Mouse (Mus musculus) MEL (cell line): ENCODE measurements around the gene Snx4. TPM values are rescaled to one million over a fixed set of nuclear protein-coding genes. Genes with fewer than 3 reads are reported as not detected.

Experiments
- DNase-seq: peaks from one replicate; pipeline ENCODE4 v3.0.0; 2011; ENCODE audit warnings: low read depth, low spot score
- H3K27ac ChIP-seq: 2 replicates; pipeline ENCODE4 v1.5.1; 2012; ENCODE audit warnings: low read depth, mild to moderate bottlenecking, control low read depth, low read length, moderate library complexity; ENCODE audit not compliant: control insufficient read depth
- H3K27me3 ChIP-seq, 2 experiments: fragments of 150-350 bp in 1 of 2; sonication (generic) in 1 of 2; 2 replicates each; pipeline ENCODE4 v1.6.1; 2012; ENCODE audit warnings: low read length in 2 of 2, mild to moderate bottlenecking in 2 of 2, improper control_type of control experiment in 1 of 2, moderate library complexity in 1 of 2; ENCODE audit not compliant: insufficient read depth in 2 of 2, control insufficient read depth in 1 of 2
- H3K36me3 ChIP-seq, 2 experiments: 2 replicates each; pipeline ENCODE4 v1.6.1; 2012 to 2014; ENCODE audit warnings: low read length in 2 of 2, improper control_type of control experiment in 1 of 2, inconsistent platforms in 1 of 2, mild to moderate bottlenecking in 1 of 2; ENCODE audit not compliant: insufficient read depth in 2 of 2, control insufficient read depth in 1 of 2
- H3K4me1 ChIP-seq, 2 experiments: fragments of 150-350 bp in 1 of 2; sonication (generic) in 1 of 2; 2 replicates each; pipeline ENCODE4 v1.6.1; 2012; ENCODE audit warnings: low read length in 2 of 2, improper control_type of control experiment in 1 of 2, mild to moderate bottlenecking in 1 of 2; ENCODE audit not compliant: insufficient read depth in 2 of 2, control insufficient read depth in 1 of 2
- H3K4me3 ChIP-seq, 2 experiments: fragments of 150-350 bp in 1 of 2; sonication (generic) in 1 of 2; 2 replicates each; pipeline ENCODE4 v1.5.1; 2012; ENCODE audit warnings: low read depth in 2 of 2, low read length in 2 of 2, mild to moderate bottlenecking in 2 of 2, moderate library complexity in 2 of 2, control low read depth in 1 of 2, improper control_type of control experiment in 1 of 2; ENCODE audit not compliant: control insufficient read depth in 1 of 2, insufficient read depth in 1 of 2
- H3K79me2 ChIP-seq: 2 replicates; pipeline ENCODE4 v1.6.1; 2012; ENCODE audit warnings: mild to moderate bottlenecking, low read length, moderate library complexity; ENCODE audit not compliant: control insufficient read depth, poor library complexity, insufficient read depth
- H3K9ac ChIP-seq: 2 replicates; pipeline ENCODE4 v1.6.1; 2012; ENCODE audit warnings: low read depth, mild to moderate bottlenecking, control low read depth, low read length, moderate library complexity; ENCODE audit not compliant: control insufficient read depth, poor library complexity, severe bottlenecking
- H3K9me3 ChIP-seq: fragments of 150-350 bp; sonication (generic); replicated peaks from 2 replicates; pipeline ENCODE4 v1.6.1; 2012; ENCODE audit warnings: mild to moderate bottlenecking, low read length, improper control_type of control experiment, moderate library complexity; ENCODE audit not compliant: insufficient read depth
- ELF1 ChIP-seq: IDR thresholded peaks from 2 replicates; pipeline ENCODE4 v1.6.1; 2014; ENCODE audit warnings: low read depth, mild to moderate bottlenecking, inconsistent platforms, low read length, improper control_type of control experiment, moderate library complexity
- EP300 ChIP-seq, 2 experiments: IDR thresholded peaks; 2 replicates each; pipeline ENCODE4 v1.6.1; 2011; ENCODE audit warnings: improper control_type of control experiment in 2 of 2, low read length in 2 of 2, low read depth in 1 of 2, mild to moderate bottlenecking in 1 of 2
- ETS1 ChIP-seq: IDR thresholded peaks from 2 replicates; pipeline ENCODE4 v1.6.1; 2012; ENCODE audit warnings: low read depth, mild to moderate bottlenecking, inconsistent platforms, low read length, improper control_type of control experiment, moderate library complexity
- GABPA ChIP-seq: IDR thresholded peaks from 2 replicates; pipeline ENCODE4 v1.6.1; 2012; ENCODE audit warnings: low read depth, mild to moderate bottlenecking, inconsistent platforms, low read length, improper control_type of control experiment, moderate library complexity
- GATA1 ChIP-seq: IDR thresholded peaks from 2 replicates; pipeline ENCODE4 v1.6.1; 2011; ENCODE audit warnings: low read depth, low read length, improper control_type of control experiment
- HCFC1 ChIP-seq: IDR thresholded peaks from 2 replicates; pipeline ENCODE4 v1.6.1; 2012; ENCODE audit warnings: low read depth, mild to moderate bottlenecking, inconsistent platforms, low read length, improper control_type of control experiment, moderate library complexity
- JUND ChIP-seq: IDR thresholded peaks from 2 replicates; pipeline ENCODE4 v1.6.1; 2011; ENCODE audit warnings: low read depth, mild to moderate bottlenecking, improper control_type of control experiment, low read length
- KAT2A ChIP-seq: conservative IDR thresholded peaks from 2 replicates; pipeline ENCODE4 v1.6.1; 2012; ENCODE audit warnings: low read depth, low read length, improper control_type of control experiment, inconsistent platforms
- MAFK ChIP-seq: IDR thresholded peaks from 2 replicates; pipeline ENCODE4 v1.6.1; 2011; ENCODE audit warnings: low read depth, mild to moderate bottlenecking, low read length, improper control_type of control experiment, borderline replicate concordance
- MAX ChIP-seq: IDR thresholded peaks from 2 replicates; pipeline ENCODE4 v1.6.1; 2011; ENCODE audit warnings: low read length, improper control_type of control experiment
- MXI1 ChIP-seq: IDR thresholded peaks from 2 replicates; pipeline ENCODE4 v1.6.1; 2011; ENCODE audit warnings: mild to moderate bottlenecking, low read depth, low read length, improper control_type of control experiment
- MYB ChIP-seq: IDR thresholded peaks from 2 replicates; pipeline ENCODE4 v1.6.1; 2011; ENCODE audit warnings: mild to moderate bottlenecking, low read depth, low read length, improper control_type of control experiment
- MYC ChIP-seq: IDR thresholded peaks from 2 replicates; pipeline ENCODE4 v1.6.1; 2011; ENCODE audit warnings: low read depth, mild to moderate bottlenecking, low read length, improper control_type of control experiment, moderate library complexity
- NELFE ChIP-seq: IDR thresholded peaks from 2 replicates; pipeline ENCODE4 v1.6.1; 2011; ENCODE audit warnings: low read depth, low read length, improper control_type of control experiment
- NRF1 ChIP-seq: IDR thresholded peaks from 2 replicates; pipeline ENCODE4 v1.6.1; 2014; ENCODE audit warnings: low read depth, mild to moderate bottlenecking, inconsistent platforms, low read length, improper control_type of control experiment, moderate library complexity; ENCODE audit not compliant: poor library complexity, insufficient read depth, severe bottlenecking
- POLR2A ChIP-seq, 2 experiments: IDR thresholded peaks; 2 replicates each; pipeline ENCODE4 v1.6.1; 2011 to 2012; ENCODE audit warnings: low read length in 2 of 2, mild to moderate bottlenecking in 2 of 2, control low read depth in 1 of 2, improper control_type of control experiment in 1 of 2, low read depth in 1 of 2, moderate library complexity in 1 of 2; ENCODE audit not compliant: control insufficient read depth in 1 of 2, insufficient read depth in 1 of 2, poor library complexity in 1 of 2
- RAD21 ChIP-seq: IDR thresholded peaks from 2 replicates; pipeline ENCODE4 v1.6.1; 2011; ENCODE audit warnings: mild to moderate bottlenecking, low read depth, low read length, improper control_type of control experiment
- RCOR1 ChIP-seq: IDR thresholded peaks from 2 replicates; pipeline ENCODE4 v1.6.1; 2012; ENCODE audit warnings: low read depth, mild to moderate bottlenecking, inconsistent platforms, low read length, improper control_type of control experiment
- SIN3A ChIP-seq: IDR thresholded peaks from 2 replicates; pipeline ENCODE4 v1.6.1; 2012; ENCODE audit warnings: low read length, improper control_type of control experiment, inconsistent platforms
- TAL1 ChIP-seq: IDR thresholded peaks from 2 replicates; pipeline ENCODE4 v1.6.1; 2012; ENCODE audit warnings: mild to moderate bottlenecking, inconsistent platforms, low read length, moderate library complexity, mixed read lengths
- UBTF ChIP-seq: IDR thresholded peaks from 2 replicates; pipeline ENCODE4 v1.6.1; 2012; ENCODE audit warnings: low read depth, mild to moderate bottlenecking, inconsistent platforms, low read length, improper control_type of control experiment, moderate library complexity, borderline replicate concordance; ENCODE audit not compliant: insufficient read depth
- ZNF384 ChIP-seq: IDR thresholded peaks from 2 replicates; pipeline ENCODE4 v1.6.1; 2012; ENCODE audit warnings: low read depth, mild to moderate bottlenecking, inconsistent platforms, low read length, improper control_type of control experiment
- polyA plus RNA-seq, 2 experiments: library from polyadenylated mRNA; stranded (reverse) in 1 of 2; unstranded in 1 of 2; fragments of >175 nt in 1 of 2; fragments of >200 nt in 1 of 2; gene quantifications; 2 replicates each; pipeline versions ENCODE4 v1.2.1 to v1.2.4; 2012; ENCODE audit warnings: low replicate concordance in 2 of 2, low read depth in 1 of 2; ENCODE audit not compliant: insufficient read length in 2 of 2, insufficient read depth in 1 of 2, missing spikeins in 1 of 2
- total RNA-seq: library from RNA; depleted of rRNA; stranded (reverse); fragments of 300-350 nt; gene quantifications from 2 replicates; pipeline ENCODE4 v1.2.3, GENCODE M21; 2012

Snx4 gene
- total and polyA plus RNA-seq, 3 experiments, result 34.7 to 36.1 TPM; not detected in 1

GRCm38 (mm10) chr16:33259824-33260223 lies 8.6 kb downstream of the Snx4 start:
- no peak overlapping the region for H3K9ac ChIP-seq
- TF ChIP-seq RAD21, result no peak
- peak; percentile 52 for TF ChIP-seq ZNF384
- H3K4me1 ChIP-seq, result peaks cover 17 to 32% of the 10 kb centered on the region in 2 experiments
- no peaks in the 10 kb centered on the region for H3K9me3 ChIP-seq
- no peak for DNase-seq
- H3K27ac ChIP-seq, result peak overlapping the region; percentile 74; the same call in 1 of the 2 replicates
- peaks cover 8% of the 10 kb centered on the region; the same call in 1 of the 2 replicates for H3K79me2 ChIP-seq
- no peaks in the 10 kb centered on the region for H3K27me3 ChIP-seq
- H3K36me3 ChIP-seq, result peaks cover 1 to 37% of the 10 kb centered on the region in 2 experiments; a peak in 3 of 4 replicates
- no peak overlapping the region for H3K4me3 ChIP-seq

GRCm38 (mm10) chr16:33260825-33261224 lies 9.6 kb downstream of the Snx4 start:
- H3K9me3 ChIP-seq, result no peaks in the 10 kb centered on the region
- H3K27ac ChIP-seq, result peak overlapping the region; percentile 74
- peaks cover 17 to 32% of the 10 kb centered on the region in 2 experiments for H3K4me1 ChIP-seq
- no peaks in the 10 kb centered on the region for H3K27me3 ChIP-seq
- H3K4me3 ChIP-seq, result peak overlapping the region; percentile 15 to 36; a peak in 3 of 4 replicates
- H3K79me2 ChIP-seq, result peaks cover 8% of the 10 kb centered on the region; the same call in 1 of the 2 replicates
- H3K9ac ChIP-seq, result peak overlapping the region; percentile 25; the same call in 1 of the 2 replicates
- peak; percentile 35 for DNase-seq
- no peak for TF ChIP-seq NELFE
- 0 out of 2 replicates have a peak, but pooled peaks have one; percentile 32 for TF ChIP-seq SIN3A
- peak; percentile 22; the same call in 1 of the 2 replicates for TF ChIP-seq ETS1
- no peak for TF ChIP-seq GABPA
- TF ChIP-seq EP300 (IDR thresholded peaks at IDR 0.05; ENCODE audit: low read depth in 1 of 2, low read length in 2 of 2), result peak; percentile 29 to 49; a peak in 1 of 4 replicates
- TF ChIP-seq MXI1, result 0 out of 2 replicates have a peak, but pooled peaks have one; percentile 15
- TF ChIP-seq MAX, result 0 out of 2 replicates have a peak, but pooled peaks have one; percentile 35
- TF ChIP-seq ELF1, result no peak
- TF ChIP-seq, all 39 proteins: peak for 5
- peaks cover 4 to 37% of the 10 kb centered on the region in 2 experiments for H3K36me3 ChIP-seq

- Histone ChIP-seq H3K27ac (peak overlapping the region; percentile 74), H3K27me3 (no peaks in the 10 kb centered on the region), H3K9ac (no peak overlapping the region), H3K36me3 (peaks cover 6 to 37% of the 10 kb centered on the region in 2 experiments), H3K79me2 (peaks cover 8% of the 10 kb centered on the region; the same call in 1 of the 2 replicates), H3K4me3 (peak overlapping the region in 1 of 2 experiments; percentile 36; a peak in 1 of 4 replicates), H3K9me3 (no peaks in the 10 kb centered on the region), H3K4me1 (peaks cover 17 to 32% of the 10 kb centered on the region in 2 experiments)
- DNase-seq, result peak; percentile 93
- TF ChIP-seq ELF1, result no peak
- TF ChIP-seq KAT2A, result no peak
- TF ChIP-seq GATA1, result peak; percentile 94
- peak; percentile 97 for TF ChIP-seq RCOR1
- no peak for TF ChIP-seq NELFE
- TF ChIP-seq RAD21, result no peak
- TF ChIP-seq NRF1, result no peak
- TF ChIP-seq SIN3A, result peak; percentile 85; the same call in 1 of the 2 replicates
- TF ChIP-seq JUND, result no peak
- TF ChIP-seq MYC, result peak; percentile 11; the same call in 1 of the 2 replicates
- peak; percentile 96 for TF ChIP-seq MYB
- TF ChIP-seq MAFK, result 0 out of 2 replicates have a peak, but pooled peaks have one; percentile 5
- peak; percentile 63 for TF ChIP-seq TAL1
- peak in 1 of 2 experiments; percentile 30; a peak in 1 of 4 replicates for TF ChIP-seq POLR2A (IDR thresholded peaks at IDR 0.05; ENCODE audit: control insufficient read depth in 1 of 2, insufficient read depth in 1 of 2, low read depth in 1 of 2, low read length in 2 of 2, poor library complexity in 1 of 2)
- TF ChIP-seq ZNF384, result peak; percentile 83
- peak; percentile 47; the same call in 1 of the 2 replicates for TF ChIP-seq MXI1
- TF ChIP-seq GABPA, result no peak
- TF ChIP-seq UBTF, result no peak
- no peak for TF ChIP-seq MAX
- TF ChIP-seq ETS1, result peak; percentile 83
- TF ChIP-seq HCFC1, result peak; percentile 25; the same call in 1 of the 2 replicates
Measured at GRCm38 (mm10) chr16:33261584-33262061, 10.4 kb downstream of the Snx4 start.
